Mouse (Mus musculus): ENCODE data around the gene Clta. TPM values are rescaled to one million over a fixed set of nuclear protein-coding genes. Genes with fewer than 3 reads are reported as not detected.

Clta gene
- total and polyA plus RNA-seq, 2 experiments from 2014 or later, result 366 to 379 TPM

DNA sequence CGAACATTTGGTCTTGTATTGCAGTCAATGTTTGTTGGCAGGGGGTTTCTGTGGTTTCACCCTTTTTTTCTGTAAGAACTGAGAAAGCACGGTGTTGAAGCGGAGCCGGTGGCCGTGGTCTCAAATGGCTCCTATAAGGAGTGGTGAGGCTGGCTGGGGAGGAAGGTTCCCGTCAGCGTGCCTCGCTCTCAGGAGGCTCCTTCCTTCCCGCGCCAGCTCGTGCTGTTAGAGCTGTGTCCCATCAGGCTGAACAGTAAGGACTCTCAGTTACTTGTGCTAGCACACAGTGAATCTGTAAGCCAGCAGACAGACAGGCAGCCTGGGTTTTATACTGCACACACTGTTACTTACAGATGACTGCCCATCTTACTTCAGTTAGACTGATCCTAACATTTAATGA is 18.5 kb downstream of the Clta start:
- H3K9me3 ChIP-seq (ENCODE audit: low read length), result no peaks in the 10 kb centered on the region
- peaks cover 64% of the 10 kb centered on the region for H3K36me3 ChIP-seq (ENCODE audit: insufficient read depth, low read length)
- WGBS, result 89% methylated on average over 11 of the region's 11 CpGs
- DNase-seq (ENCODE audit: low spot score), result no peak
- no peak overlapping the region for H3K4me2 ChIP-seq (ENCODE audit: low read depth, low read length)
- no peak for ATAC-seq
- no peak overlapping the region for H3K9ac ChIP-seq (replicated peaks; ENCODE audit: low read length)
- no peaks in the 10 kb centered on the region for H3K27me3 ChIP-seq (ENCODE audit: insufficient read depth, low read length)
- no peak for TF ChIP-seq CTCF (IDR thresholded peaks at IDR 0.05; ENCODE audit: low read depth)
- no peak overlapping the region for H3K4me3 ChIP-seq (ENCODE audit: low read length)
- no peak overlapping the region for H3K27ac ChIP-seq
- H3K4me1 ChIP-seq (ENCODE audit: insufficient read depth, low read length), result no peaks in the 10 kb centered on the region

DNA sequence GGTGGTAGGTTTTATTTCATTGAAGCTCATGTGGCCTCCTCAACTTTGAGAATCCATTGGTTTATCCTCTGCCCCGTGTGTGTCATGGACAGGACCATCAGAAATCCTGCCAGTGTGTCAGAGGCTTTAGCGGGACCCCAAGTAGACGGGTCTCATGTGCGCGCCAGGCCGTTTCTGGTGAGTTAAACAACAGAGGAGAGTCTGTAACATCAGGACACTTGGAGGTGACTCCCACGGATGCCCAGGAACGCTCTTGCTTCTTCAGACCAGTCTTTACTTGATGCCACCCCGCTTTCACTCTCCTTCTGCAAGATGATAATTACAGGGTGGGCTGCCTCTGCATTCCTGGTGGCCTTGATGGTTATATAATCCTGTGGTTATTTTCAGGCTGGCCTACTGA is 19.4 kb downstream of the Clta start:
- no peak overlapping the region for H3K9ac ChIP-seq (replicated peaks; ENCODE audit: low read length)
- TF ChIP-seq CTCF (IDR thresholded peaks at IDR 0.05; ENCODE audit: low read depth), result no peak
- H3K4me3 ChIP-seq (ENCODE audit: low read length), result no peak overlapping the region
- no peaks in the 10 kb centered on the region for H3K4me1 ChIP-seq (ENCODE audit: insufficient read depth, low read length)
- H3K27me3 ChIP-seq (ENCODE audit: insufficient read depth, low read length), result no peaks in the 10 kb centered on the region
- no peak overlapping the region for H3K4me2 ChIP-seq (ENCODE audit: low read depth, low read length)
- DNase-seq (ENCODE audit: low spot score) (no peak), ATAC-seq (no peak)
- no peak overlapping the region for H3K27ac ChIP-seq
- peaks cover 68% of the 10 kb centered on the region for H3K36me3 ChIP-seq (ENCODE audit: insufficient read depth, low read length)
- WGBS, result 97% methylated on average over 9 of the region's 9 CpGs
- H3K9me3 ChIP-seq (ENCODE audit: low read length), result no peaks in the 10 kb centered on the region

DNA sequence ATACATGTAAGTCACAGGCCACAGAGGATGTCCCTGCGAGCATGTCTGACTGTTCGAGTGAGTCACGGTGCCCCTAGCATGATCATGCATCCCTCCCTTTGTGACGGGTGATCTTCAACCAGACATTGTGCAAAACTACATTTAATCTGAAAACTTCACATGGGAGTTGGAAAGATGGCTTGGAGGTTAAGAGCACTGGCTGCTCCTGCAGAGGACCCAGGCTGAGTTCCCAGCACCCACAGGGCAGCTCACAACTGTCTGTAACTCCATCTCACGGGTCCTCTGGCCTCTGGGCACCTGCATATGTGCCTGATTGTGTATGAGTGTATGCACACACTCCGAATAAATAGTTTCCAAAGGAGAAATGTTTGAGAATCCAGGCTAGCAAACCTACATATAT is 20.0 kb downstream of the Clta start:
- no peak for TF ChIP-seq CTCF (IDR thresholded peaks at IDR 0.05; ENCODE audit: low read depth)
- ATAC-seq (no peak), DNase-seq (ENCODE audit: low spot score) (no peak)
- Histone ChIP-seq H3K4me2 (ENCODE audit: low read depth, low read length) (no peak overlapping the region), H3K9me3 (ENCODE audit: low read length) (no peaks in the 10 kb centered on the region), H3K36me3 (ENCODE audit: insufficient read depth, low read length) (peaks cover 65% of the 10 kb centered on the region), H3K27me3 (ENCODE audit: insufficient read depth, low read length) (no peaks in the 10 kb centered on the region), H3K27ac (no peak overlapping the region), H3K9ac (replicated peaks; ENCODE audit: low read length) (no peak overlapping the region), H3K4me3 (ENCODE audit: low read length) (no peak overlapping the region), H3K4me1 (ENCODE audit: insufficient read depth, low read length) (no peaks in the 10 kb centered on the region)
- 99% methylated on average over 6 of the region's 6 CpGs for WGBS

DNA sequence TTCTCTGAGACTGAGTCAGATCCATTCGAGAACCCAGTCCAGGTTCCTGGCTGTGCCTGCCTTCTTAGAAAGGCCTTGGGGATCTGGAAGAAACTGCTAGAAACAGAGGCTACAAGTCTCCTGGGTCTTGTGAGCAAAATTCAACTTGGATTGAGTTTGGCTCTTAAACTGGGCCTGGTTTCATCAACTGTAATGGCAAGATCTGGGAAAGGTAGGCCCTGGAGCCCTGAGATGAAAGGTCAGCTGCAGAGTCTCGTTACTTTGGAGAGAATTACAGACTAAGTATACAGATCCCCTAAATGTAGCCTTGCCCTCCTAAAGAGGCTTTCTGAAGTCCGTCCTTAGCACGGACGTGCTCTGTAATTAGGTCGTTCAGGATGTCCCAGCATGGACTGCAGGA is 21.3 kb downstream of the Clta start:
- 94% methylated on average over 6 of the region's 6 CpGs for WGBS
- H3K27me3 ChIP-seq (ENCODE audit: insufficient read depth, low read length), result no peaks in the 10 kb centered on the region
- ATAC-seq, result no peak
- H3K4me3 ChIP-seq (ENCODE audit: low read length), result no peak overlapping the region
- H3K4me2 ChIP-seq (ENCODE audit: low read depth, low read length), result no peak overlapping the region
- H3K36me3 ChIP-seq (ENCODE audit: insufficient read depth, low read length), result peaks cover 61% of the 10 kb centered on the region
- no peaks in the 10 kb centered on the region for H3K9me3 ChIP-seq (ENCODE audit: low read length)
- no peak for DNase-seq (ENCODE audit: low spot score)
- no peak overlapping the region for H3K9ac ChIP-seq (replicated peaks; ENCODE audit: low read length)
- H3K27ac ChIP-seq, result no peak overlapping the region
- no peaks in the 10 kb centered on the region for H3K4me1 ChIP-seq (ENCODE audit: insufficient read depth, low read length)
- TF ChIP-seq CTCF (IDR thresholded peaks at IDR 0.05; ENCODE audit: low read depth), result no peak

DNA sequence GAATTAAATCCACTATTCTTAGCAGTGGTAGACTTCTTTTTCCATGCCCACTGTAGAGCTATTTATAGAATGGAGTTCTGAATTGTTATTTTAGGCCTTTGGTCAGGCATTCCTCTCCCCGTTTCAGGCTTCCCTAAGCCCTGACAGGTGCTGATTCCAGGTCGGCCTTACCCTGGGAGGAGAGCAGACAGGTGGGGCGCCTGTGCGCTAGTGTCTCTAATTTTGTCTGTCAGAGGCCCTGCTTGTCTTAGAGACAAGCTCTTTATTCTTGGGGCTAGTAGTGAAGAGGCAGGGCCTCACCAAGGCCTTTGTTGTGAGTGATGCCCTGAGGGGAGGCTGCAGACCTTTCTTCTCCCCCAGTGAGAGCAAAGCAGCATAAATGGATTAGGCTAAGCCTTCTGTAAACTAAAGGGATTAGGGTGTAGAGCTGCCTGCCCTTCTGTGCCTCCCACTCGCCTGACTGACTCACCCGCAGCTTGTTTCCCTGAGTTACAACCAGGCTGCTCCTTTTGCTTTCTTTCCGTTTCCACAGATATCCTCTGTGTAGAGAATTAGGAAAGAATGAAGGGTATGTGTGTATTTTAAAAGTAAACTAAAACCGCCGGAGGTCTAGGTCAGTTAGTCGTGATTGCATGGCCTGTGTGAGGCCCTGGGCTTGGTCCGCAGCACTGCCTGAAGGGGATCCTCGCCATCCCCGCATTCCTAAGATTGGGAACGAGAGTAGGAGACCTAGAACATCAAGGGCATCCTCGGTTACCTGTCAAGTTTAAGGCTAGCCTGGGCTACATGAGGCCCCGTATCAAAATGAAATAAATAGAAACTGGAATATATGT is 24.3 kb downstream of the Clta start:
- Histone ChIP-seq H3K27me3 (ENCODE audit: insufficient read depth, low read length) (no peaks in the 10 kb centered on the region), H3K4me3 (ENCODE audit: low read length) (no peak overlapping the region), H3K36me3 (ENCODE audit: insufficient read depth, low read length) (peaks cover 59% of the 10 kb centered on the region), H3K27ac (peak overlapping the region; percentile 32; the same call in 1 of the 2 replicates), H3K4me1 (ENCODE audit: insufficient read depth, low read length) (0 out of 2 replicates have a peak, but pooled peaks cover 3% of the 10 kb centered on the region), H3K9me3 (ENCODE audit: low read length) (no peaks in the 10 kb centered on the region), H3K4me2 (ENCODE audit: low read depth, low read length) (no peak overlapping the region), H3K9ac (replicated peaks; ENCODE audit: low read length) (no peak overlapping the region)
- ATAC-seq (peak; percentile 38; the same call in 1 of the 2 replicates), DNase-seq (ENCODE audit: low spot score) (peak; percentile 31)
- WGBS, result 44% methylated on average over 16 of the region's 16 CpGs
- TF ChIP-seq CTCF (IDR thresholded peaks at IDR 0.05; ENCODE audit: low read depth), result no peak

DNA sequence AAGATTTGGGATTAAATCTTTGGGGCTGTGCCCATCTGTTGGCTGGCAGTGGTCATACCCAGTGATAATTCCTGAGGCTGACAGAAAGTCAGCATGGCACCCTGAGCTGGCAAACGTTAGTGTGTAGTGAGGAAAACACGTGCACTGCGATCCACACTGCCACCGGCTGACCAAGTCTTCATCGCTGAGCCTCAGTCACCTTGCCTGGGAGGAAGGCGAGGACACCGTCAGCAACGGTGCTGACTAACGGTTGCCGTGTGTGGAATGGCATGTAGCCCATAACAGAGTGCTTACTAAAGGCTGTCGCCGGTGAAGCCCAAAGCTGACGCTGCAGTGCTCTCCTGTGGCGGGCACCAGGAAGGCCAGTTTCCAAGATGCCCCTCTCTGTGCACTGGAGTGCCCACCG is 25.4 kb downstream of the Clta start:
- DNase-seq (ENCODE audit: low spot score) (peak; percentile 58), ATAC-seq (peak; percentile 55)
- 72% methylated on average over 15 of the region's 15 CpGs for WGBS
- TF ChIP-seq CTCF (IDR thresholded peaks at IDR 0.05; ENCODE audit: low read depth), result no peak
- H3K9me3 ChIP-seq (ENCODE audit: low read length), result no peaks in the 10 kb centered on the region
- 0 out of 2 replicates have a peak, but pooled peaks cover 3% of the 10 kb centered on the region for H3K4me1 ChIP-seq (ENCODE audit: insufficient read depth, low read length)
- no peak overlapping the region for H3K9ac ChIP-seq (replicated peaks; ENCODE audit: low read length)
- peaks cover 58% of the 10 kb centered on the region for H3K36me3 ChIP-seq (ENCODE audit: insufficient read depth, low read length)
- H3K27me3 ChIP-seq (ENCODE audit: insufficient read depth, low read length), result no peaks in the 10 kb centered on the region
- H3K4me3 ChIP-seq (ENCODE audit: low read length), result no peak overlapping the region
- H3K27ac ChIP-seq, result no peak overlapping the region
- no peak overlapping the region for H3K4me2 ChIP-seq (ENCODE audit: low read depth, low read length)

DNA sequence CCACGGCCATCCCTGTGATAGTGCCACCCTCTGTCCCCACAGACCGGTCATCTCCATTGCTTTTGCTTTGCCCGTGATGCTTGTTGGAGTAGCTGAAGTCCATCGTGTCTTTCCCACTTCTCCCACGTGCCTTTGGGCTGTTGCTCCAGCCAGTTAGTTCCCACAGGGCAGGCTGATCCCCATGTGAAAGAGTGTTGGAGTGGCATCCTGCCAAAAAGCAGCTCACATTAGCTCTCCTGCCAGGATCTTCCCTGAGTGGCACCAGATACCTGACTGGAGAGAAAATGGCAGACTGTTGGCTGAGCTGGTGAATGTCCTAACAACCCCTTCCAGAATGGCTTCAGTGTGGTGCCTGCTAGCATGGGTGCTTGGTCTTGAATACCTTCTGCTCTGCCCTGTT is 27.3 kb downstream of the Clta start:
- TF ChIP-seq CTCF (IDR thresholded peaks at IDR 0.05; ENCODE audit: low read depth), result no peak
- ATAC-seq, result peak; percentile 41
- DNase-seq (ENCODE audit: low spot score), result peak; percentile 51
- Histone ChIP-seq H3K36me3 (ENCODE audit: insufficient read depth, low read length) (peaks cover 42% of the 10 kb centered on the region), H3K4me1 (ENCODE audit: insufficient read depth, low read length) (0 out of 2 replicates have a peak, but pooled peaks cover 3% of the 10 kb centered on the region), H3K9ac (replicated peaks; ENCODE audit: low read length) (no peak overlapping the region), H3K4me2 (ENCODE audit: low read depth, low read length) (no peak overlapping the region), H3K4me3 (ENCODE audit: low read length) (no peak overlapping the region), H3K9me3 (ENCODE audit: low read length) (no peaks in the 10 kb centered on the region), H3K27me3 (ENCODE audit: insufficient read depth, low read length) (no peaks in the 10 kb centered on the region), H3K27ac (no peak overlapping the region)
- 63% methylated on average over 5 of the region's 5 CpGs for WGBS
